Mouse (Mus musculus) liver, embryonic 16.5 days (tissue): ENCODE measurements around the gene Uck2. TPM values are rescaled to one million over a fixed set of nuclear protein-coding genes. Genes with fewer than 3 reads are reported as not detected.
A peak's percentile ranks its signal among the peaks of the same experiment; 100 is the strongest.

Experiments
- ATAC-seq: fragments of 200-750 bp; cut with Nextera tagmentation; 2 replicates; pipeline ENCODE4 v1.8.0; 2017; ENCODE audit warnings: low read depth, mild to moderate bottlenecking, moderate number of reproducible peaks, moderate library complexity
- H3K27ac ChIP-seq: fragments of 300-500 bp; sonication (generic); 2 replicates; pipeline ENCODE4 v1.5.1; 2014; ENCODE audit warnings: mild to moderate bottlenecking, low read length
- H3K27me3 ChIP-seq: fragments of 300-500 bp; sonication (generic); 2 replicates; pipeline ENCODE4 v1.6.1; 2014; ENCODE audit warnings: low read depth, low read length, mixed read lengths; ENCODE audit not compliant: control insufficient read depth, insufficient read depth
- H3K36me3 ChIP-seq: fragments of 300-500 bp; sonication (generic); 2 replicates; pipeline ENCODE4 v1.6.1; 2014; ENCODE audit warnings: mild to moderate bottlenecking; ENCODE audit not compliant: control insufficient read depth, insufficient read depth
- H3K4me1 ChIP-seq: fragments of 300-500 bp; sonication (generic); 2 replicates; pipeline ENCODE4 v1.6.1; 2014; ENCODE audit warnings: low read depth, low read length, mixed read lengths; ENCODE audit not compliant: control insufficient read depth
- H3K4me2 ChIP-seq: fragments of 300-500 bp; sonication (generic); 2 replicates; pipeline ENCODE4 v1.6.1; 2014; ENCODE audit warnings: low read depth, low read length, mixed read lengths
- H3K4me3 ChIP-seq: fragments of 300-500 bp; sonication (generic); 2 replicates; pipeline ENCODE4 v1.5.1; 2014; ENCODE audit warnings: low read depth, mild to moderate bottlenecking, low read length
- H3K9ac ChIP-seq: fragments of 300-500 bp; sonication (generic); 2 replicates; pipeline ENCODE4 v1.6.1; 2014; ENCODE audit warnings: low read depth, low read length
- H3K9me3 ChIP-seq: fragments of 300-500 bp; sonication (generic); replicated peaks from 2 replicates; pipeline ENCODE4 v1.6.1; 2016; ENCODE audit warnings: low read length; ENCODE audit not compliant: control insufficient read depth
- WGBS: fragments of 180-500 bp; shearing (Covaris S2); extraction: QIAGEN DNeasy Blood & Tissue Kit; methylation state at CpG from one replicate; pipeline ENCODE4 v1.1.7; 2014; ENCODE audit not compliant: insufficient replicate concordance; 5-methylcytosine and 5-hydroxymethylcytosine counted together
- polyA plus RNA-seq: library from polyadenylated mRNA; unstranded; fragments of >200 nt; fragmentation: Nextera tagmentation; extraction: Ambion mirVana; gene quantifications from 2 replicates; pipeline ENCODE4 v1.2.1, GENCODE M21; 2015

Gene Uck2
- polyA plus RNA-seq, 1 experiment from 2014 or later: 30.8 TPM

DNA sequence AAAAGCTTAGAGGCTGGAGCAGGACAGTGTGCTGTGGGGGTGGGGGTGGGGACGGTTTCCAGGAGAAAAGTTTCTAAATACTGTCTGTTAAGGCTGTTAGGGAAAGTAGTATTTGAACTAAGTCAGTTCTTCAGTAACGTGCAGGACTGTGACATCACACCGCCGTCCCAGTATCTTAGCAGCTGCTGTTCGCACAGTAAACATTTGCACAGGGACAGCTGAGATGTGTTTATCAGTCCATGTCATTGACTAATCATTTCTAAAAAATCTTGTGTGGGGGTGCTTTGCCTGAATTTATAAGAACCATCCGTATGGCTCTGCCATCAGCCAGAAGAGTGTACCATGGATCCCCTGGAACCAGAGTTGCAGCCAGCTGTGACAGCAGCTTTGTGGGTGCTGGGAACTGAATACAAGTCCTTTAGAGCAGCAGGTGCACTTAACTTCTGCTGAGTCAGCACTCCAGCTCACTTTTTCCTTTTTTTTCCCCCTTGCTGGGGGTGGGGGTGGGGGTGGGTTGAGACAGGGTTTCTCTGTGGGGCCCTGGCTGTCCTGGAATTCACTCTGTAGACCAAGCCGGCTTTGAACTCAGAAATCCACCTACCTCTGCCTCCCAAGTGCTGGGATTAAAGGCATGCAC lies 20.5 kb upstream of the Uck2 start:
- no peaks in the 10 kb centered on the region for H3K27me3 ChIP-seq
- no peak overlapping the region for H3K27ac ChIP-seq
- peaks cover 3% of the 10 kb centered on the region; the same call in 1 of the 2 replicates for H3K36me3 ChIP-seq
- no peak for ATAC-seq
- no peak overlapping the region for H3K4me3 ChIP-seq
- H3K9ac ChIP-seq: no peak overlapping the region
- no peak overlapping the region for H3K4me2 ChIP-seq
- 45% methylated on average over 7 of the region's 7 CpGs for WGBS
- peaks cover 19% of the 10 kb centered on the region for H3K4me1 ChIP-seq
- H3K9me3 ChIP-seq: no peaks in the 10 kb centered on the region

DNA sequence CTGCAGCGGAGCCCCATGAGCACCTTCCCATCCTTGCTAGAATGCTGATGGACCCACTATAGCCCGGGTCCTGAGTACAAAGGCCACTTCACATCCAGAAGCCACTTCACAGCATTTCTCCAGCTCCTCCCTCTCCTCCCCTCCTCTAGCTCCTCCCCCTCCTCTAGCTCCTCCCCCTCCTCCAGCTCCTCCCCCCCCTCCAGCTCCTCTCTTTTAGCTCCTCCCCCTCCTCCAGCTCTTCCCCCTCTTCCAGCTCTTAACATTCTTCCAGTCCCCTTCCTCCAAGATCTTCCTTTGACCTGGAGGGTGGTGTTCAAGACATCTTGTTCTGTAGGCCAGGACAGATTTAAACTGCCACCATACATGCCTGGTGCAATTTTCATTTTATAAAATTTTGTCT lies 15.0 kb upstream of the Uck2 start:
- 0 out of 2 replicates have a peak, but pooled peaks have one; percentile 16 for ATAC-seq
- H3K4me3 ChIP-seq: no peak overlapping the region
- no peaks in the 10 kb centered on the region for H3K27me3 ChIP-seq
- H3K27ac ChIP-seq: no peak overlapping the region
- no peak overlapping the region for H3K4me2 ChIP-seq
- no peaks in the 10 kb centered on the region for H3K36me3 ChIP-seq
- H3K4me1 ChIP-seq: no peaks in the 10 kb centered on the region
- H3K9me3 ChIP-seq: no peaks in the 10 kb centered on the region
- H3K9ac ChIP-seq: no peak overlapping the region
- 69% methylated on average over 2 of the region's 2 CpGs for WGBS

DNA sequence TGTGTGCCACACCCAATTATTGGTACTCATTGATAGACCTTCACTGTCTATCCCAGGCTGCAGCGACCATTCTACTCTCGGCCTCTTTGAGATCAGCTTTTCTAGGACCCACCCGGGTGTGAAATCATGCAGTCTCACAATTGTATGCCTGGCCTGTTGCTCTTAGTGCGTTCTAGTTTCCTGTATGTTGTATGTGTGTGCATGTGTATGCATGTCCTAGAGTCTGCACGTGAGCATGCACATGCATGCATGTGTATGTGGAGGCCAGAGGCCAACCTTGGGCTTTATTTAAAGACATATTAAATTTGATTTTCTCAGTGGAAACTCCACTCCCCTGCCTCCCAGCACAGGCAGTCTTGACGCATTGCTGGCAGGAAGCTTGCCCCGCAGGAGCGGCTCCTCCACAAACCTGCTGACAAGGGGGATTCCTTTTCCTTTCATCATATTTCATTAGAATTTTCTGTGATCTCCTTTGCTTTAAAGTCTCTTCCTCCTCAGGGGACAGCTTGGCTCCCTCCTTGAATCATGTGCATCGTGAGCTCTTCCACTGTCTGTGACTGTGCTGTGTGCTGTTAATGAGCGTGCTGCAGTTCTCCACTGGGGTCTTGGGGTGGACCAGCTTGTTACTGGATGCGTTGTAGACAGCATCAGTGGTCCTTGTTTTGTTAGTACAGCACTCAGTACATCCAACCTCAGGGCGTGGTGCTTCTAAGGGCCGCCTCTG lies 10.7 kb upstream of the Uck2 start:
- 70% methylated on average over 13 of the region's 13 CpGs for WGBS
- Histone ChIP-seq H3K4me1 (no peaks in the 10 kb centered on the region; the same call in 1 of the 2 replicates), H3K4me2 (no peak overlapping the region), H3K27me3 (0 out of 2 replicates have a peak, but pooled peaks cover 3% of the 10 kb centered on the region), H3K4me3 (no peak overlapping the region), H3K9ac (no peak overlapping the region), H3K9me3 (no peaks in the 10 kb centered on the region), H3K27ac (no peak overlapping the region), H3K36me3 (no peaks in the 10 kb centered on the region)
- ATAC-seq: no peak

DNA sequence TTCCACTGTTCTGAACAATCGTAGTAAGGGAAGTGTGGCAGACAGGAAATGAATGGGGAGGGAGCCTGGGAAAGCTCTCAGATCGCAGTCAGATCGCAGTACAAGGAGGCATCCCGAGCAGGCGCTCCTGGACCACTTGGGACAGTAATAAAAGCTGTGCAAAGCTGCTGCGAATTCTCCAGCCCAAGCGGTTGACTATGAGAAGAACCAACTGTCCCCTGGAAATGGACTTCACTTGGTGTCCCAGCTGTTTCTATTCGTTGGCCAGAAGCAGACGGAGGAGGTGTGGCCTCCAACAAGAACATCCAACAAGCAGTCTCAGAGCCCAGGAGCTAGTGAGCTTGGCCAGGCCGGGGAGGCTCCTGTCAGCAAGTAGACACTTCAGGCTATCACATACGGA lies 7.3 kb upstream of the Uck2 start:
- WGBS: 34% methylated on average over 11 of the region's 11 CpGs
- H3K4me3 ChIP-seq: no peak overlapping the region
- ATAC-seq: no peak
- peaks cover 11% of the 10 kb centered on the region; the same call in 1 of the 2 replicates for H3K27me3 ChIP-seq
- H3K36me3 ChIP-seq: no peaks in the 10 kb centered on the region
- H3K9me3 ChIP-seq: no peaks in the 10 kb centered on the region
- H3K4me2 ChIP-seq: no peak overlapping the region
- peaks cover 26% of the 10 kb centered on the region for H3K4me1 ChIP-seq
- no peak overlapping the region for H3K27ac ChIP-seq
- H3K9ac ChIP-seq: no peak overlapping the region

DNA sequence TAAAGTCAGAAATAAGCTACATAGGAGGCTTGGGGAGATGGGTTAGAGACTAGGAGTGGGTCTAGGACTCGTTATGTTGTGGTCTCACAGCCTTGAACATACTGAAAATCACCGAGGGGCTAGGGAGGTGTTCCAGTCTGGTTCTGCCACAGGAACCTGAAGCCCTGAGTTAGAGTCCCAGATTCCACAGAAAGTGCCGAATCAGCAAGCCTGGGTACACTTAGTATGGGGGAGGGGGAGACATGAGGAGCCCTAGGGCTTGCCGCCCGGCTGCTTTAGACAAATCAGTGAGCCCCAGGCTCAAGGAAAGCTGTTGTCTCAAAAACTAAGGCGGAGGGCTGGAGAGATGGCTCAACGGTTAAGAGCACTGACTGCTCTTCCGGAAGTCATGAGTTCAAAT lies 6.5 kb upstream of the Uck2 start:
- no peak overlapping the region for H3K27ac ChIP-seq
- ATAC-seq: no peak
- H3K9me3 ChIP-seq: no peaks in the 10 kb centered on the region
- H3K36me3 ChIP-seq: no peaks in the 10 kb centered on the region
- H3K27me3 ChIP-seq: peaks cover 11% of the 10 kb centered on the region; the same call in 1 of the 2 replicates
- 65% methylated on average over 8 of the region's 8 CpGs for WGBS
- no peak overlapping the region for H3K4me3 ChIP-seq
- no peak overlapping the region for H3K9ac ChIP-seq
- H3K4me2 ChIP-seq: no peak overlapping the region
- H3K4me1 ChIP-seq: peaks cover 26% of the 10 kb centered on the region

DNA sequence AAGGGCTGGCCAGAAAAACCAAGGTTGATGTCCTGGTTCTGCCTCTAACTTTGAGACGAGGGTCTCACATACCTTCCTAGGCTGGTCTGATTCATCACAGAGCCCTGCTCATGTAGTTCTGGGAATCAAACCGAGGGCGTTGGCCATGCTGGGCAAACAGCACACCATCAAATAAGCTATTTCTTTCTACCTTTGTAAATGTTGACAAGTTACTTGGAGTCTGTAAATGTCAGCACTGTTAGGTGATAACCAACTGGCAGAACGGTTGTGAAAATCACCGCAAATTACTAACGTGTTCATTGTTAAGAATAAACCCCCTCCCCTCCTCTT lies 5.1 kb upstream of the Uck2 start:
- Histone ChIP-seq H3K4me1 (peaks cover 30% of the 10 kb centered on the region), H3K4me3 (no peak overlapping the region), H3K9me3 (no peaks in the 10 kb centered on the region), H3K27me3 (peaks cover 16% of the 10 kb centered on the region; the same call in 1 of the 2 replicates), H3K27ac (no peak overlapping the region), H3K4me2 (no peak overlapping the region), H3K36me3 (no peaks in the 10 kb centered on the region), H3K9ac (no peak overlapping the region)
- 29% methylated on average over 6 of the region's 6 CpGs for WGBS
- no peak for ATAC-seq

DNA sequence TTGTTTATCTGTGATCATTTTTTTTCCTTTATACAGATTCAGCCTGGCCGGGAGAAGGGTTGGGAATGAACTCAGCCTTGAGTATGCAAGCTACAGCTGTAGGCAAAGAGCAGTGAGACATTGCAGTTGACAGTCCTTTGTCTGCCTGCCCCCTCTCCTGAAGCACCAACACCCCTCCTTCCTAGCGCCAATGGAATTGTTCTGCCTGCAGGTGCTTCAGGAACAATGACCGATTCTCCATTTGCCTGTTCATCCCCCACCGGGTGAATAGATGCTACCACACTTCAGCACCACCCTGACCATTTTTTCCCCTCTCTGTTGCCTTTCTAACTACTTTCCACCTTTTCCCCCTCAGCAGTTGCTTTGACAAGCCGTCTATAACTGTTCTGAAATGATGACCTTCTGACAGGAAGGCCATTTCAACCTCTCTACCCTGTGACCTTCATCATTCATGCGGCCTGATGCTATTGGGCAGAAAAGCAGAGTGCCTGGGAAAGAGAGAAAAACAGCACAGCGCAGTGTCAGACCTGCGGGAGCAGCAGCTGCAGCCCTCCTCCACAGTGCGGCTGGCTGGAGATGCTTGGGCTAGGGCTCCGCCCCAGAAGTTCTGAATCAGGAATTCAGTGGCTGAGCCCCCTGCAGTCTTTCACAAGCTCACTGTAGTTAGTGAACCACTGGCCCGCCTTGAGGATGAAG lies 4.6 kb upstream of the Uck2 start:
- peaks cover 33% of the 10 kb centered on the region for H3K4me1 ChIP-seq
- peak overlapping the region; percentile 54; the same call in 1 of the 2 replicates for H3K4me2 ChIP-seq
- no peak overlapping the region; the same call in 1 of the 2 replicates for H3K9ac ChIP-seq
- peaks cover 19% of the 10 kb centered on the region for H3K27me3 ChIP-seq
- H3K36me3 ChIP-seq: no peaks in the 10 kb centered on the region
- H3K27ac ChIP-seq: no peak overlapping the region
- WGBS: 23% methylated on average over 11 of the region's 11 CpGs
- no peak for ATAC-seq
- H3K4me3 ChIP-seq: no peak overlapping the region
- no peaks in the 10 kb centered on the region for H3K9me3 ChIP-seq

DNA sequence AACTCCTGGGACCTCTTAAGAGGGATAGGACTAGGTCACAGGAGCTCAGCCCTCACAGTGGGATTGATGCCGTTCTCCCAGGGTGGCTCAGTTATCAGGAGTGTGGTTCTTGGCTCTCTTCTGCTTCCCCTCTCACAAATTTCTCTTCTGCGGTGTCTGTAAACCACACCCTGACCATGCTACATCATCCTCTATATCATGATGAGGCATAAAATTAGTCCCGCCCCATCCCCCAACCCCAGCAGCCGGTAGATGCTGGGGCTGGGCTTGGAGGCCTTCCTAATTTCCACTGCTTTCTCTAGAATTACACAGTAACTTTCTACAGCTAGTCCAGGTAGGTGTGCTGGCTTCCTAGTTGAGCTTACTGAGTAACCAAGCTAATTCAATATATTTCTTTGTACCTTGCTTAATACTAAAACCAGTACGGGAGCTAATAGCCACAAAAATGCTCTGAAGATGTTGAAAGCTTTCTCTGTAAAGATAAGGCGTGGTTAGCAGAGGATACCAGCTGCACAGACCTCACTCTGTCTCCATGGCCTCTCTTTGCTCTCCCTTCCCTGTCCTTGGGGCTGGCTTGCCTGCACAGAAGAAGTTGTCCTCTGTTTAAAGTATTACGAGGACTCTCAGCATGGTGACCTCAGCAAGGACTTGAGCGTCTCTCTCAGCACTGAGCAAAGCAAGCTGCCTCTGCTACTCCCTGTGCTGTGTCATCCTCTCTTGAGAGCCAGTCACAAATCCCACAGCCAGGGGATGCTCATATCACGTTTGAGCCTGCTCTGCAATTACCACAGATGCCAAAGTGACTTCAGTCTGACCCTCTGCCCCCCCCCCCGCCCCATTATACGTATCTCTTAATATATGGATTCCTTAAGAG lies 3.8 kb upstream of the Uck2 start:
- Histone ChIP-seq H3K4me3 (peak overlapping the region; percentile 29), H3K4me2 (peak overlapping the region; percentile 54), H3K9ac (peak overlapping the region; percentile 27)

More for the DNA sequence above, 3.8 kb upstream of the Uck2 start:
- H3K4me1 ChIP-seq: peaks cover 36% of the 10 kb centered on the region
- ATAC-seq: peak; percentile 80
- WGBS: 16% methylated on average over 11 of the region's 11 CpGs
- no peaks in the 10 kb centered on the region for H3K9me3 ChIP-seq
- peaks cover 19% of the 10 kb centered on the region for H3K27me3 ChIP-seq
- no peaks in the 10 kb centered on the region for H3K36me3 ChIP-seq
- peak overlapping the region; percentile 88 for H3K27ac ChIP-seq
